Mouse (Mus musculus) midbrain, embryonic 16.5 days (tissue): ENCODE measurements around the gene Tgm2. TPM values are rescaled to one million over a fixed set of nuclear protein-coding genes. Genes with fewer than 3 reads are reported as not detected.
A peak's percentile ranks its signal among the peaks of the same experiment; 100 is the strongest.

Experiments
- ATAC-seq: fragments of 200-750 bp; cut with Nextera tagmentation; 2 replicates; pipeline ENCODE4 v1.8.0; 2017; ENCODE audit warnings: moderate TSS enrichment
- H3K27ac ChIP-seq: fragments of 300-500 bp; sonication (generic); 2 replicates; pipeline ENCODE4 v1.5.1; 2014; ENCODE audit warnings: mild to moderate bottlenecking, low read length, mixed read lengths
- H3K27me3 ChIP-seq: fragments of 300-500 bp; sonication (generic); 2 replicates; pipeline ENCODE4 v1.6.1; 2014; ENCODE audit warnings: low read depth, low read length, mixed read lengths; ENCODE audit not compliant: control insufficient read depth, insufficient read depth
- H3K36me3 ChIP-seq: fragments of 300-500 bp; sonication (generic); 2 replicates; pipeline ENCODE4 v1.6.1; 2014; ENCODE audit warnings: mild to moderate bottlenecking, low read length, moderate library complexity, mixed read lengths; ENCODE audit not compliant: control insufficient read depth, insufficient read depth
- H3K4me1 ChIP-seq: fragments of 300-500 bp; sonication (generic); 2 replicates; pipeline ENCODE4 v1.6.1; 2014; ENCODE audit warnings: mild to moderate bottlenecking, low read length, mixed read lengths; ENCODE audit not compliant: control insufficient read depth, insufficient read depth
- H3K4me2 ChIP-seq: fragments of 300-500 bp; sonication (generic); 2 replicates; pipeline ENCODE4 v1.6.1; 2014; ENCODE audit warnings: mild to moderate bottlenecking, low read length, mixed read lengths
- H3K4me3 ChIP-seq: fragments of 300-500 bp; sonication (generic); 2 replicates; pipeline ENCODE4 v1.5.1; 2014; ENCODE audit warnings: low read depth, mild to moderate bottlenecking, low read length, moderate library complexity, mixed read lengths
- H3K9ac ChIP-seq: fragments of 300-500 bp; sonication (generic); 2 replicates; pipeline ENCODE4 v1.6.1; 2014; ENCODE audit warnings: low read depth, low read length, mixed read lengths
- H3K9me3 ChIP-seq: fragments of 300-500 bp; sonication (generic); replicated peaks from 2 replicates; pipeline ENCODE4 v1.6.1; 2014; ENCODE audit warnings: mild to moderate bottlenecking, low read length, mixed read lengths; ENCODE audit not compliant: control insufficient read depth, poor library complexity, severe bottlenecking
- WGBS: fragments of 180-500 bp; shearing (Covaris S2); extraction: QIAGEN DNeasy Blood & Tissue Kit; methylation state at CpG from one replicate; pipeline ENCODE4 v1.1.7; 2014; 5-methylcytosine and 5-hydroxymethylcytosine counted together
- polyA plus RNA-seq: library from polyadenylated mRNA; unstranded; fragments of >200 nt; fragmentation: Nextera tagmentation; extraction: Ambion mirVana; gene quantifications from 2 replicates; pipeline ENCODE4 v1.2.1, GENCODE M21; 2015

Gene Tgm2
- polyA plus RNA-seq, 1 experiment from 2014 or later = 7.1 TPM

DNA sequence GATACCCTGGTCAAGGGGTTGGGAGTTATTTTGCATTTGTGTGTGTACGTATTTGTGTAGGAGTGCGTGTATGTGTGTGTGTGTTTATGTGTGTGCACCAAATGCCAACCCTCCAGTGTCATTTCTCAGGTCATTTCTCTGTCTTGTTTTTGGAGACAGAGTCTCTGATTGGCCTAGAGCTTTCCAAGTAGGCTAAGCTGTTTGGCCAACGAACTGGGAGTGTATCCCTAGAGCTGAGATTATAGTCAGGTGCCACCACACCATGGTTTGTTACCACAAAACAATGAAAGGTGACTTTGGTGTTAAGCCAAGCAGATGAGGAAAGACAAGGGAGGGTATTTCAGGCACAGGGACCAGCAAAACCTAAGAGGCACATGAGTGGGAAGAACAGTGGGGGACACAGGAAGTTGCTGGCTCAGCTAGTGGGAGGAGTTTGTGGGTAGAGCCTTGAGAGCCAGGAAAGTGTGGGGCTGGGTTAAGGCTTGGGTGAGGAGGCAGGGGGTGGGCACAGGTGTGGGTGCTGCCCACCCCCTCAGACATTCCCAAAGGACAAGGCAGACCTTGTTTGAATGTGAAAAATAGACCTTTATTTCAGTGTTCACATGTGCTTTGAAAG lies 30.3 kb downstream of the Tgm2 start:
- Histone ChIP-seq H3K9me3 (no peaks in the 10 kb centered on the region), H3K36me3 (no peaks in the 10 kb centered on the region), H3K4me2 (no peak overlapping the region), H3K27me3 (no peaks in the 10 kb centered on the region), H3K27ac (no peak overlapping the region), H3K9ac (no peak overlapping the region), H3K4me3 (no peak overlapping the region), H3K4me1 (no peaks in the 10 kb centered on the region)
- WGBS = 82% methylated on average over 3 of the region's 3 CpGs
- ATAC-seq = no peak

- Histone ChIP-seq H3K36me3 (no peaks in the 10 kb centered on the region), H3K27me3 (no peaks in the 10 kb centered on the region), H3K4me2 (no peak overlapping the region), H3K9ac (no peak overlapping the region), H3K9me3 (no peaks in the 10 kb centered on the region), H3K4me3 (no peak overlapping the region), H3K27ac (no peak overlapping the region), H3K4me1 (no peaks in the 10 kb centered on the region)
- 75% methylated on average over 5 of the region's 5 CpGs for WGBS
- no peak for ATAC-seq
Measured at GRCm38 (mm10) chr2:158114931-158115330, 31.3 kb downstream of the Tgm2 start.

GRCm38 (mm10) chr2:158113591-158114257 lies 32.5 kb downstream of the Tgm2 start:
- Histone ChIP-seq H3K27me3 (no peaks in the 10 kb centered on the region), H3K27ac (no peak overlapping the region), H3K4me3 (no peak overlapping the region), H3K36me3 (no peaks in the 10 kb centered on the region), H3K9ac (no peak overlapping the region), H3K4me1 (no peaks in the 10 kb centered on the region), H3K4me2 (no peak overlapping the region), H3K9me3 (no peaks in the 10 kb centered on the region)
- no peak for ATAC-seq
- WGBS = 48% methylated on average over 9 of the region's 9 CpGs

- peaks cover 4% of the 10 kb centered on the region; the same call in 1 of the 2 replicates for H3K4me1 ChIP-seq
- no peak for ATAC-seq
- no peaks in the 10 kb centered on the region for H3K9me3 ChIP-seq
- no peaks in the 10 kb centered on the region for H3K27me3 ChIP-seq
- no peak overlapping the region for H3K4me3 ChIP-seq
- no peak overlapping the region for H3K4me2 ChIP-seq
- 0 out of 2 replicates have a peak overlapping the region, but pooled peaks have one; percentile 3 for H3K27ac ChIP-seq
- WGBS = 60% methylated on average over 8 of the region's 8 CpGs
- no peak overlapping the region for H3K9ac ChIP-seq
- no peaks in the 10 kb centered on the region for H3K36me3 ChIP-seq
Measured at GRCm38 (mm10) chr2:158109516-158109915, 36.7 kb downstream of the Tgm2 start.

DNA sequence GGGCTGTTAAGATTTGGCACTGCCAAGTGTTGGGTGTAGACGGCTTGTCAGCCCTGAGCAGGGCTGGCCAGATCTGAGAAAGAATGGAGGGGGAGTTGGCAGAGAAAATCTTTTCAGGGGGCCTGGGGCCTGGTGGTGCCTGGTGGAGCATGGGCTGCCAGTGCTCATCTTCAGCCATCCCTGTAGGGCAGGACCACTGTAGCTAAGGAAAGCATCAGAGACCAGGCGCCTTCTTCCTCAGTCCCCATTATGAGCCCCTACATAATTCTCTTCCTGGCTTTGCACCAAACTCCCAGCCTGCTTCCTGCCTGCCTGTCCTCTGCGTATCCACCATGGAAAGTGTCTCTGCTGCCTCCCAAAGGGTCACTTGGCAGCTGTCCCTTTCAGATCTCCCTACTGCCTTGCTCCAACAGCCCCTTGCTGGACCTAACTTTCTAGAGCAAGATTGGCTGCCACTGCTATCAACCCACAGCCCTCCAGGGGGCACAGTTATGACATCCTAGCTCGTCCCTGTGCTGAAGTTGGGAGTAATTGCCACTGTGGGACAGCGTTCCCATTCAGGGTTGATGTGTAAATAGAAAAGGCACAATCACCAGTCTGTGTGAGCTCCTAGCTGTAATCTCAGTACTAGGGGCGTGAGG lies 39.2 kb downstream of the Tgm2 start:
- Histone ChIP-seq H3K4me2 (no peak overlapping the region), H3K27ac (0 out of 2 replicates have a peak overlapping the region, but pooled peaks have one; percentile 11), H3K9ac (no peak overlapping the region), H3K9me3 (no peaks in the 10 kb centered on the region), H3K4me3 (no peak overlapping the region), H3K4me1 (peaks cover 4% of the 10 kb centered on the region; the same call in 1 of the 2 replicates), H3K36me3 (no peaks in the 10 kb centered on the region), H3K27me3 (no peaks in the 10 kb centered on the region)
- WGBS = 39% methylated on average over 6 of the region's 6 CpGs
- ATAC-seq = peak; percentile 54

GRCm38 (mm10) chr2:158105605-158106004 lies 40.6 kb downstream of the Tgm2 start:
- Histone ChIP-seq H3K27me3 (no peaks in the 10 kb centered on the region), H3K27ac (no peak overlapping the region), H3K9me3 (no peaks in the 10 kb centered on the region), H3K4me3 (no peak overlapping the region), H3K9ac (no peak overlapping the region), H3K4me2 (no peak overlapping the region), H3K4me1 (peaks cover 4% of the 10 kb centered on the region; the same call in 1 of the 2 replicates), H3K36me3 (no peaks in the 10 kb centered on the region)
- ATAC-seq = no peak
- 89% methylated on average over 6 of the region's 6 CpGs for WGBS

DNA sequence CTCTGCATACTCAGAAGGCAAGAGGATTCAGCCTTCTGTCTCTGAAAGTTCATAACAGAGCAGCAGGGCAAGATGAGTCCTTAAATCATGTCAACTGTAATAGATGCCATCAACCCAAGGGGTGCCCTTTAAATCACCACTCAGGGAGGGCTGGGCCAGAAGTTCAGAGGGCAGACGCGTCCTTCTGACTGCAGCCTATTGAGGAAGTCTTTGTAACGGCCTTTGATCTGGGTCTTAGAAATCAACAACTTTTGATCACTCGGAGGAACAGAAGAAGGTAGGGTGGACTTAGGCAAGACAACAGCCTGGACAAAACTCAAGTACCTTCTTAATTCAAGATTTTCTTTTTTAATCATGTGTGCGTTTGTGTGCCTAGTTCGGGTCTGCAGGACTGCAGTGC lies 41.3 kb downstream of the Tgm2 start:
- no peak overlapping the region for H3K4me2 ChIP-seq
- WGBS = 75% methylated on average over 6 of the region's 6 CpGs
- H3K4me1 ChIP-seq = peaks cover 4% of the 10 kb centered on the region; the same call in 1 of the 2 replicates
- no peak overlapping the region for H3K27ac ChIP-seq
- no peaks in the 10 kb centered on the region for H3K9me3 ChIP-seq
- ATAC-seq = no peak
- no peak overlapping the region for H3K9ac ChIP-seq
- no peak overlapping the region for H3K4me3 ChIP-seq
- H3K27me3 ChIP-seq = no peaks in the 10 kb centered on the region
- H3K36me3 ChIP-seq = no peaks in the 10 kb centered on the region

DNA sequence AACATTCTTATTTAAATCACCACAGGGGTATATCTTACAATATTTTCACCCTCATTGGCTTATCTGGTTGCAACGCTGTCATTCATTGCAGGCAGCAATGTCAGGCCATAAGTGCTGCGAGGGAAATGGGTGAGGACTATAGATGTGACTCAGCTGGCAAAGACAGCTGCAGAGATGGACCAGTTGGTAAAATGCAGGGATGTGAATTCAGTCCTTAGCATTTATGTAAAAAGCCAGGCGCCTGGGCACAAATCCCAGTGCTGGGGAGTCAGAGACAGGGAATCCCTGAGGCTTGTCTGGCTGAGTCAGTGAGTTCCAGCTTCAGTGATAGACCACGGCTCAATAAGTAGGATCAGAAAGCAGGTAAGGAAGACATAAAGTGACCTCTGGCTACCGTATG lies 44.5 kb downstream of the Tgm2 start:
- Histone ChIP-seq H3K27ac (no peak overlapping the region), H3K27me3 (no peaks in the 10 kb centered on the region), H3K4me1 (no peaks in the 10 kb centered on the region), H3K9ac (no peak overlapping the region), H3K4me3 (no peak overlapping the region), H3K9me3 (no peaks in the 10 kb centered on the region), H3K36me3 (no peaks in the 10 kb centered on the region), H3K4me2 (no peak overlapping the region)
- WGBS = 86% methylated on average over 5 of the region's 5 CpGs
- ATAC-seq = no peak

DNA sequence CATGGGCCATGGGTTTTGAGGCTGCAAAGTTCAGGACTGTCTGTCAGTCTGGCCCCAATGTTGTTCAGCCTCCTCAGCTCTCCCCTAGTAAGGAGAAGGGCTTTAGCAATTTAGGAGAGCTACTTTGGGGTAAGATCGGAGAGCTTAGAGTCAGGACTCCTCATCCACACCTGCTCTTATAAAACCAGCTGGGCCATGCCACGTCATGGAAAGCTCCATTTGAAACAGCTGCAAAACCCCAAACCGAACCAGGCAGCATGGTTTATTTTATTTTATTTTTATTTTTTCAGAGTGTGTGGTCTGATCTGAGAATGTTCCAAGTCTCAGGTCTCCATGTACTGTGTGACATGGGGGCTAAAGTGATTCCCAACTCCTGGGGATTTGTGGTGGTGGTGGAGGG lies 46.7 kb downstream of the Tgm2 start:
- H3K4me2 ChIP-seq = no peak overlapping the region
- H3K27me3 ChIP-seq = no peaks in the 10 kb centered on the region
- no peaks in the 10 kb centered on the region for H3K9me3 ChIP-seq
- no peaks in the 10 kb centered on the region for H3K4me1 ChIP-seq
- H3K9ac ChIP-seq = no peak overlapping the region
- ATAC-seq = no peak
- H3K4me3 ChIP-seq = no peak overlapping the region
- H3K36me3 ChIP-seq = no peaks in the 10 kb centered on the region
- H3K27ac ChIP-seq = no peak overlapping the region
- 90% methylated on average over 3 of the region's 3 CpGs for WGBS
